Mouse (Mus musculus): Measurements from ENCODE around the gene Lclat1. TPM values are rescaled to one million over a fixed set of nuclear protein-coding genes. Genes with fewer than 3 reads are reported as not detected.
"Not testable (repeated sequence)": the region's sequence is repeated elsewhere in the genome, so short reads cannot be mapped to it uniquely, and the experiment has no call there.

The Lclat1 gene
- polyA plus RNA-seq, 1 experiment from 2014 or later: 19.9 TPM

GRCm38 (mm10) chr17:73262558-73262957, 154.8 kb downstream of the Lclat1 start:
- 89% methylated on average over 2 of the region's 2 CpGs for WGBS
- no peak overlapping the region for H3K4me2 ChIP-seq (ENCODE audit: low read depth, low read length)
- no peaks in the 10 kb centered on the region for H3K27me3 ChIP-seq (replicated peaks; ENCODE audit: control insufficient read depth, insufficient read depth, low read length)
- no peak for DNase-seq (ENCODE audit: low spot score)
- ATAC-seq (ENCODE audit: low read depth): no peak
- no peaks in the 10 kb centered on the region for H3K36me3 ChIP-seq (ENCODE audit: control insufficient read depth, insufficient read depth, low read length)
- H3K4me3 ChIP-seq (ENCODE audit: low read depth, low read length): no peak overlapping the region
- H3K4me1 ChIP-seq (ENCODE audit: control insufficient read depth, insufficient read depth, low read length): no peaks in the 10 kb centered on the region
- no peak overlapping the region for H3K9ac ChIP-seq (ENCODE audit: low read depth, low read length)
- H3K9me3 ChIP-seq (ENCODE audit: control insufficient read depth, low read length): no peaks in the 10 kb centered on the region
- no peak overlapping the region for H3K27ac ChIP-seq (replicated peaks; ENCODE audit: low read depth, low read length)

DNA sequence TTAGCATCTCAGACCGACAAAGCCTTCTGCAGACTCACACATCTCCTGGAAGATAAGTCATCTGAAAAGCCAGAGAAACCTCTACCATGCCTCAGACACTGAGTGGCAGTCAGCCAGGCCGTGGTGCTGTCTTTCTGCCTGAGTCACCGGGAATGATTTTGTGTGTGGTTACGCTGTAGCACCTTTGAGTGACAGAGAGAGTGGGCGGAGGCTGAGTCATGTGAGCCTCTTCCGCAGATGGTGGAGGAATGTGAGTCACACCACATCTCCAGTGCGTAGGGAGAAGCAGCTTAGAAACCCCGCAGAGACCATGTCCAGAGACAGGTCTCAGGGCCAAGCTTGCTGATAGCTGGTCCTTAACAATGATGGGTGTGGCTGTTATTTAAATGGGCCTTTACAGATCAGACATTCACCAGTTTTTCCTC, 155.3 kb downstream of the Lclat1 start:
- 70% methylated on average over 8 of the region's 8 CpGs for WGBS
- 0 out of 2 replicates have a peak, but pooled peaks have one; percentile 18 for ATAC-seq (ENCODE audit: low read depth)

GRCm38 (mm10) chr17:73270871-73271796, 163.3 kb downstream of the Lclat1 start:
- Histone ChIP-seq H3K4me2 (ENCODE audit: low read depth, low read length) (no peak overlapping the region), H3K9ac (ENCODE audit: low read depth, low read length) (no peak overlapping the region), H3K27me3 (replicated peaks; ENCODE audit: control insufficient read depth, insufficient read depth, low read length) (no peaks in the 10 kb centered on the region), H3K4me1 (ENCODE audit: control insufficient read depth, insufficient read depth, low read length) (no peaks in the 10 kb centered on the region), H3K36me3 (ENCODE audit: control insufficient read depth, insufficient read depth, low read length) (no peaks in the 10 kb centered on the region), H3K9me3 (ENCODE audit: control insufficient read depth, low read length) (0 out of 2 replicates have a peak, but pooled peaks cover 2% of the 10 kb centered on the region), H3K27ac (replicated peaks; ENCODE audit: low read depth, low read length) (no peak overlapping the region), H3K4me3 (ENCODE audit: low read depth, low read length) (no peak overlapping the region)
- DNase-seq (ENCODE audit: low spot score) (no peak), ATAC-seq (ENCODE audit: low read depth) (no peak)
- WGBS: 65% methylated on average over 15 of the region's 15 CpGs

More for the DNA sequence above, 155.3 kb downstream of the Lclat1 start:
- H3K36me3 ChIP-seq (ENCODE audit: control insufficient read depth, insufficient read depth, low read length): no peaks in the 10 kb centered on the region
- peak; percentile 59 for DNase-seq (ENCODE audit: low spot score)
- no peak overlapping the region for H3K4me2 ChIP-seq (ENCODE audit: low read depth, low read length)
- H3K4me1 ChIP-seq (ENCODE audit: control insufficient read depth, insufficient read depth, low read length): no peaks in the 10 kb centered on the region
- H3K27ac ChIP-seq (replicated peaks; ENCODE audit: low read depth, low read length): no peak overlapping the region
- H3K9ac ChIP-seq (ENCODE audit: low read depth, low read length): no peak overlapping the region
- H3K27me3 ChIP-seq (replicated peaks; ENCODE audit: control insufficient read depth, insufficient read depth, low read length): no peaks in the 10 kb centered on the region
- H3K4me3 ChIP-seq (ENCODE audit: low read depth, low read length): no peak overlapping the region
- H3K9me3 ChIP-seq (ENCODE audit: control insufficient read depth, low read length): 0 out of 2 replicates have a peak, but pooled peaks cover 2% of the 10 kb centered on the region

GRCm38 (mm10) chr17:73271797-73272600, 164.2 kb downstream of the Lclat1 start:
- Histone ChIP-seq H3K9ac (ENCODE audit: low read depth, low read length) (no peak overlapping the region), H3K9me3 (ENCODE audit: control insufficient read depth, low read length) (0 out of 2 replicates have a peak, but pooled peaks cover 2% of the 10 kb centered on the region), H3K27ac (replicated peaks; ENCODE audit: low read depth, low read length) (no peak overlapping the region), H3K36me3 (ENCODE audit: control insufficient read depth, insufficient read depth, low read length) (no peaks in the 10 kb centered on the region), H3K27me3 (replicated peaks; ENCODE audit: control insufficient read depth, insufficient read depth, low read length) (no peaks in the 10 kb centered on the region), H3K4me3 (ENCODE audit: low read depth, low read length) (no peak overlapping the region), H3K4me1 (ENCODE audit: control insufficient read depth, insufficient read depth, low read length) (no peaks in the 10 kb centered on the region), H3K4me2 (ENCODE audit: low read depth, low read length) (no peak overlapping the region)
- ATAC-seq (ENCODE audit: low read depth): no peak
- DNase-seq (ENCODE audit: low spot score): no peak
- WGBS: 85% methylated on average over 7 of the region's 7 CpGs

- Histone ChIP-seq H3K4me1 (ENCODE audit: control insufficient read depth, insufficient read depth, low read length) (no peaks in the 10 kb centered on the region), H3K9ac (ENCODE audit: low read depth, low read length) (no peak overlapping the region), H3K27ac (replicated peaks; ENCODE audit: low read depth, low read length) (no peak overlapping the region), H3K27me3 (replicated peaks; ENCODE audit: control insufficient read depth, insufficient read depth, low read length) (no peaks in the 10 kb centered on the region), H3K36me3 (ENCODE audit: control insufficient read depth, insufficient read depth, low read length) (no peaks in the 10 kb centered on the region), H3K9me3 (ENCODE audit: control insufficient read depth, low read length) (no peaks in the 10 kb centered on the region), H3K4me2 (ENCODE audit: low read depth, low read length) (no peak overlapping the region), H3K4me3 (ENCODE audit: low read depth, low read length) (no peak overlapping the region)
- DNase-seq (ENCODE audit: low spot score) (no peak), ATAC-seq (ENCODE audit: low read depth) (no peak)
- WGBS: 83% methylated on average over 7 of the region's 7 CpGs
Measured at GRCm38 (mm10) chr17:73273809-73274208, 166.0 kb downstream of the Lclat1 start.

DNA sequence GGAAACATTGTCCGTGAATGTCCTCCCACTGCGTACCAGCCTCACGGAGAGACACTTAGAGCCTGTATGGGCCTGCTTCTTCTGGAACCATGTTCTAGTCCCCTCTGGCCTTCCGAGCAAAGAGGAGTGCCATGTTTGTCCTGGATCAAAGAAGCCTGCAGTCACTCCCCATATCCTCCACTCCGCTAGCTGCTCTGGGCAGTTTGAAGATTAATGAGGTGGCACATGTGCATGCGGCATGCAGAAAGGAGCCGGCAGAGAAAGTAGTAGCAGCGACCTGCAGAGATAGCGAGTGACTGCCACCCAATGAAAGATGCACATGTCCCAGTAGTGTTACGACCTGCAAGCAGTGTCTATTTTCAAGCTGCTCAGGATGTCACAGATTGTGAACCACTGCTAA, 167.3 kb downstream of the Lclat1 start:
- H3K9ac ChIP-seq (ENCODE audit: low read depth, low read length): no peak overlapping the region
- H3K4me3 ChIP-seq (ENCODE audit: low read depth, low read length): no peak overlapping the region
- no peaks in the 10 kb centered on the region for H3K36me3 ChIP-seq (ENCODE audit: control insufficient read depth, insufficient read depth, low read length)
- H3K27ac ChIP-seq (replicated peaks; ENCODE audit: low read depth, low read length): no peak overlapping the region
- no peak for ATAC-seq (ENCODE audit: low read depth)
- no peaks in the 10 kb centered on the region for H3K9me3 ChIP-seq (ENCODE audit: control insufficient read depth, low read length)
- WGBS: 84% methylated on average over 10 of the region's 10 CpGs
- DNase-seq (ENCODE audit: low spot score): no peak
- no peaks in the 10 kb centered on the region for H3K27me3 ChIP-seq (replicated peaks; ENCODE audit: control insufficient read depth, insufficient read depth, low read length)
- H3K4me1 ChIP-seq (ENCODE audit: control insufficient read depth, insufficient read depth, low read length): no peaks in the 10 kb centered on the region
- no peak overlapping the region for H3K4me2 ChIP-seq (ENCODE audit: low read depth, low read length)

DNA sequence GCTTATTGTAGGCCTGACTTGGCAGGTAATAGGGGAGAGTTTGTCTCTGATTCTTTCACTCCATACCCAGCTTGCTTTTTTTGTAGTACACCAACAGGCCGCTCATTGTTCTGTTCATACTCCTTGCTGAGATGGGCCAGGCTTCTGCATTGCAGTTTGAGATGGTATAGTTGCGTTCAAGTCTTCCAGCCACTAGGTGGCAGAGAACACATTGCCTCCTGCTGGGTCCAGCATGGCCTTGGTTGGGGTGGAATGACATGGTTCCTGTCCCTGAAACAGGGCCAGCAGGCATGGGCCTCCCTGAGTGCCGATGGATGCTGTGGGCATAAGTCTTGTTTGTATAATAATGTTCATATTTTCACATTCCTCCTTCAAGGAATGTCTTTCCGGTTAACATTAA, 170.0 kb downstream of the Lclat1 start:
- Histone ChIP-seq H3K4me1 (ENCODE audit: control insufficient read depth, insufficient read depth, low read length) (no peaks in the 10 kb centered on the region), H3K9ac (ENCODE audit: low read depth, low read length) (no peak overlapping the region), H3K4me3 (ENCODE audit: low read depth, low read length) (no peak overlapping the region), H3K9me3 (ENCODE audit: control insufficient read depth, low read length) (no peaks in the 10 kb centered on the region), H3K27me3 (replicated peaks; ENCODE audit: control insufficient read depth, insufficient read depth, low read length) (no peaks in the 10 kb centered on the region), H3K27ac (replicated peaks; ENCODE audit: low read depth, low read length) (no peak overlapping the region), H3K36me3 (ENCODE audit: control insufficient read depth, insufficient read depth, low read length) (no peaks in the 10 kb centered on the region), H3K4me2 (ENCODE audit: low read depth, low read length) (no peak overlapping the region)
- 96% methylated on average over 4 of the region's 4 CpGs for WGBS
- DNase-seq (ENCODE audit: low spot score): no peak
- ATAC-seq (ENCODE audit: low read depth): no peak

GRCm38 (mm10) chr17:73282702-73283101, 174.9 kb downstream of the Lclat1 start:
- WGBS: 39% methylated on average over 6 of the region's 6 CpGs
- not testable (repeated sequence) for H3K4me2 ChIP-seq (ENCODE audit: low read depth, low read length); H3K9me3 ChIP-seq (ENCODE audit: control insufficient read depth, low read length); H3K4me3 ChIP-seq (ENCODE audit: low read depth, low read length); H3K36me3 ChIP-seq (ENCODE audit: control insufficient read depth, insufficient read depth, low read length); DNase-seq (ENCODE audit: low spot score); ATAC-seq (ENCODE audit: low read depth); H3K27me3 ChIP-seq (replicated peaks; ENCODE audit: control insufficient read depth, insufficient read depth, low read length); H3K4me1 ChIP-seq (ENCODE audit: control insufficient read depth, insufficient read depth, low read length); H3K27ac ChIP-seq (replicated peaks; ENCODE audit: low read depth, low read length); H3K9ac ChIP-seq (ENCODE audit: low read depth, low read length)

Data from embryonic facial prominence, embryonic 14.5 days (tissue).